Mouse (Mus musculus) liver, embryonic 12.5 days (tissue): ENCODE data around the gene H2-K1. TPM values are rescaled to one million over a fixed set of nuclear protein-coding genes. Genes with fewer than 3 reads are reported as not detected.

Experiments
- ATAC-seq: fragments of 200-750 bp; cut with Nextera tagmentation; 2 replicates; pipeline ENCODE4 v1.8.0; 2017; ENCODE audit warnings: moderate number of reproducible peaks, mild to moderate bottlenecking, moderate library complexity
- H3K27ac ChIP-seq: fragments of 300-500 bp; sonication (generic); 2 replicates; pipeline ENCODE4 v1.5.1; 2016; ENCODE audit warnings: mild to moderate bottlenecking
- H3K27me3 ChIP-seq: fragments of 300-500 bp; sonication (generic); replicated peaks from 2 replicates; pipeline ENCODE4 v1.6.1; 2016; ENCODE audit warnings: mild to moderate bottlenecking, moderate library complexity
- H3K36me3 ChIP-seq: fragments of 300-500 bp; sonication (generic); 2 replicates; pipeline ENCODE4 v1.6.1; 2016; ENCODE audit warnings: mild to moderate bottlenecking, moderate library complexity
- H3K4me1 ChIP-seq: fragments of 300-500 bp; sonication (generic); 2 replicates; pipeline ENCODE4 v1.6.1; 2016
- H3K4me2 ChIP-seq: fragments of 300-500 bp; sonication (generic); 2 replicates; pipeline ENCODE4 v1.6.1; 2016; ENCODE audit warnings: mild to moderate bottlenecking, moderate library complexity
- H3K4me3 ChIP-seq: fragments of 300-500 bp; sonication (generic); 2 replicates; pipeline ENCODE4 v1.5.1; 2016; ENCODE audit warnings: mild to moderate bottlenecking, moderate library complexity
- H3K9ac ChIP-seq: fragments of 300-500 bp; sonication (generic); 2 replicates; pipeline ENCODE4 v1.6.1; 2016; ENCODE audit warnings: mild to moderate bottlenecking, moderate library complexity
- H3K9me3 ChIP-seq: fragments of 300-500 bp; sonication (generic); replicated peaks from 2 replicates; pipeline ENCODE4 v1.6.1; 2016; ENCODE audit warnings: mild to moderate bottlenecking, moderate library complexity
- WGBS: fragments of 180-500 bp; shearing (Covaris S2); methylation state at CpG from one replicate; pipeline ENCODE4 v1.1.7; 2016; ENCODE audit not compliant: insufficient replicate concordance; 5-methylcytosine and 5-hydroxymethylcytosine counted together
- polyA plus RNA-seq: library from polyadenylated mRNA; unstranded; fragments of >200 nt; fragmentation: Nextera tagmentation; extraction: Ambion mirVana; gene quantifications from 2 replicates; pipeline ENCODE4 v1.2.1, GENCODE M21; 2016

The H2-K1 gene
- polyA plus RNA-seq, 1 experiment from 2014 or later, result 83.5 TPM

- no peaks in the 10 kb centered on the region for H3K9me3 ChIP-seq
- peak; percentile 79 for ATAC-seq
- under 1% methylated on average over 17 of the region's 17 CpGs for WGBS
- H3K4me2 ChIP-seq, result peak overlapping the region; percentile 89
- H3K27me3 ChIP-seq, result peaks cover 47% of the 10 kb centered on the region
- peaks cover 45% of the 10 kb centered on the region for H3K4me1 ChIP-seq
- H3K4me3 ChIP-seq, result peak overlapping the region; percentile 59
- peak overlapping the region; percentile 62 for H3K9ac ChIP-seq
- peak overlapping the region; percentile 67 for H3K27ac ChIP-seq
- no peaks in the 10 kb centered on the region for H3K36me3 ChIP-seq
Observed at GRCm38 (mm10) chr17:33978631-33979031, 21.5 kb downstream of the H2-K1 start.

GRCm38 (mm10) chr17:33977861-33978557 is 22.1 kb downstream of the H2-K1 start:
- Histone ChIP-seq H3K4me2 (peak overlapping the region; percentile 89), H3K36me3 (no peaks in the 10 kb centered on the region), H3K27ac (peak overlapping the region; percentile 67), H3K27me3 (peaks cover 47% of the 10 kb centered on the region), H3K9ac (peak overlapping the region; percentile 62), H3K4me3 (peak overlapping the region; percentile 59), H3K9me3 (no peaks in the 10 kb centered on the region), H3K4me1 (peaks cover 47% of the 10 kb centered on the region)
- no peak; the same call in 1 of the 2 replicates for ATAC-seq
- 2% methylated on average over 57 of the region's 57 CpGs for WGBS

GRCm38 (mm10) chr17:33973572-33973971 is 26.6 kb downstream of the H2-K1 start:
- Histone ChIP-seq H3K4me2 (no peak overlapping the region), H3K9me3 (peaks cover 11% of the 10 kb centered on the region; the same call in 1 of the 2 replicates), H3K9ac (no peak overlapping the region), H3K4me1 (peaks cover 19% of the 10 kb centered on the region), H3K36me3 (no peaks in the 10 kb centered on the region), H3K27me3 (peaks cover 30% of the 10 kb centered on the region), H3K27ac (no peak overlapping the region), H3K4me3 (no peak overlapping the region)
- WGBS, result 42% methylated on average over 3 of the region's 3 CpGs
- ATAC-seq, result peak; percentile 36; the same call in 1 of the 2 replicates

- peaks cover 21% of the 10 kb centered on the region for H3K27me3 ChIP-seq
- no peaks in the 10 kb centered on the region for H3K36me3 ChIP-seq
- H3K4me2 ChIP-seq, result no peak overlapping the region
- WGBS, result 4% methylated on average over 1 of the region's 1 CpGs
- peaks cover 11% of the 10 kb centered on the region for H3K4me1 ChIP-seq
- no peak for ATAC-seq
- H3K9ac ChIP-seq, result no peak overlapping the region
- no peak overlapping the region for H3K4me3 ChIP-seq
- peaks cover 11% of the 10 kb centered on the region; the same call in 1 of the 2 replicates for H3K9me3 ChIP-seq
- no peak overlapping the region for H3K27ac ChIP-seq
Observed at GRCm38 (mm10) chr17:33972691-33973090, 27.5 kb downstream of the H2-K1 start.

- ATAC-seq, result no peak
- no peak overlapping the region for H3K4me3 ChIP-seq
- peaks cover 22% of the 10 kb centered on the region for H3K36me3 ChIP-seq
- WGBS, result 64% methylated on average over 4 of the region's 4 CpGs
- H3K9ac ChIP-seq, result no peak overlapping the region
- no peak overlapping the region for H3K4me2 ChIP-seq
- H3K4me1 ChIP-seq, result peaks cover 9% of the 10 kb centered on the region; the same call in 1 of the 2 replicates
- H3K27ac ChIP-seq, result no peak overlapping the region
- H3K27me3 ChIP-seq, result peaks cover 3% of the 10 kb centered on the region; the same call in 1 of the 2 replicates
- H3K9me3 ChIP-seq, result peaks cover 11% of the 10 kb centered on the region; the same call in 1 of the 2 replicates
Observed at GRCm38 (mm10) chr17:33969394-33969793, 30.8 kb downstream of the H2-K1 start.

- Histone ChIP-seq H3K27ac (no peak overlapping the region), H3K9me3 (peaks cover 11% of the 10 kb centered on the region; the same call in 1 of the 2 replicates), H3K27me3 (no peaks in the 10 kb centered on the region; the same call in 1 of the 2 replicates), H3K4me2 (no peak overlapping the region), H3K4me3 (no peak overlapping the region), H3K4me1 (peaks cover 9% of the 10 kb centered on the region; the same call in 1 of the 2 replicates), H3K9ac (no peak overlapping the region), H3K36me3 (peaks cover 26% of the 10 kb centered on the region)
- ATAC-seq, result peak; percentile 62
- WGBS, result 21% methylated on average over 5 of the region's 5 CpGs
Observed at GRCm38 (mm10) chr17:33968927-33969326, 31.2 kb downstream of the H2-K1 start.

GRCm38 (mm10) chr17:33968489-33968888 is 31.7 kb downstream of the H2-K1 start:
- Histone ChIP-seq H3K27me3 (no peaks in the 10 kb centered on the region; the same call in 1 of the 2 replicates), H3K36me3 (peaks cover 30% of the 10 kb centered on the region), H3K4me2 (no peak overlapping the region), H3K27ac (no peak overlapping the region), H3K4me3 (no peak overlapping the region), H3K9me3 (peaks cover 11% of the 10 kb centered on the region; the same call in 1 of the 2 replicates), H3K9ac (no peak overlapping the region), H3K4me1 (peaks cover 5% of the 10 kb centered on the region; the same call in 1 of the 2 replicates)
- ATAC-seq, result peak; percentile 65
- under 1% methylated on average over 9 of the region's 9 CpGs for WGBS

GRCm38 (mm10) chr17:33965846-33966550 is 34.1 kb downstream of the H2-K1 start:
- H3K4me2 ChIP-seq, result no peak overlapping the region
- peaks cover 4% of the 10 kb centered on the region; the same call in 1 of the 2 replicates for H3K4me1 ChIP-seq
- H3K9me3 ChIP-seq, result peaks cover 11% of the 10 kb centered on the region; the same call in 1 of the 2 replicates
- no peaks in the 10 kb centered on the region for H3K27me3 ChIP-seq
- no peak overlapping the region for H3K9ac ChIP-seq
- ATAC-seq, result no peak
- peaks cover 55% of the 10 kb centered on the region for H3K36me3 ChIP-seq
- no peak overlapping the region for H3K4me3 ChIP-seq
- H3K27ac ChIP-seq, result no peak overlapping the region
- WGBS, result 81% methylated on average over 16 of the region's 16 CpGs

- 85% methylated on average over 17 of the region's 17 CpGs for WGBS
- ATAC-seq, result no peak
- no peak overlapping the region for H3K4me2 ChIP-seq
- peaks cover 10% of the 10 kb centered on the region; the same call in 1 of the 2 replicates for H3K9me3 ChIP-seq
- H3K4me1 ChIP-seq, result peaks cover 4% of the 10 kb centered on the region; the same call in 1 of the 2 replicates
- no peak overlapping the region for H3K27ac ChIP-seq
- H3K9ac ChIP-seq, result no peak overlapping the region
- H3K27me3 ChIP-seq, result no peaks in the 10 kb centered on the region
- H3K36me3 ChIP-seq, result peaks cover 62% of the 10 kb centered on the region
- no peak overlapping the region for H3K4me3 ChIP-seq
Observed at GRCm38 (mm10) chr17:33965082-33965845, 34.9 kb downstream of the H2-K1 start.

- H3K4me2 ChIP-seq, result no peak overlapping the region
- H3K9ac ChIP-seq, result no peak overlapping the region
- peaks cover 86% of the 10 kb centered on the region for H3K36me3 ChIP-seq
- no peaks in the 10 kb centered on the region for H3K27me3 ChIP-seq
- no peak for ATAC-seq
- 85% methylated on average over 7 of the region's 7 CpGs for WGBS
- no peaks in the 10 kb centered on the region for H3K9me3 ChIP-seq
- no peak overlapping the region for H3K27ac ChIP-seq
- H3K4me3 ChIP-seq, result no peak overlapping the region
- no peaks in the 10 kb centered on the region for H3K4me1 ChIP-seq
Observed at GRCm38 (mm10) chr17:33962876-33963275, 37.3 kb downstream of the H2-K1 start.

GRCm38 (mm10) chr17:33959948-33960347 is 40.2 kb downstream of the H2-K1 start:
- Histone ChIP-seq H3K27me3 (no peaks in the 10 kb centered on the region), H3K9me3 (no peaks in the 10 kb centered on the region), H3K4me2 (no peak overlapping the region), H3K4me1 (peaks cover 15% of the 10 kb centered on the region), H3K36me3 (peaks cover 70% of the 10 kb centered on the region), H3K9ac (no peak overlapping the region), H3K4me3 (no peak overlapping the region), H3K27ac (no peak overlapping the region)
- WGBS, result 89% methylated on average over 15 of the region's 15 CpGs
- ATAC-seq, result no peak
